Mouse (Mus musculus): ENCODE data around the gene Ncdn. TPM values are rescaled to one million over a fixed set of nuclear protein-coding genes. Genes with fewer than 3 reads are reported as not detected.

Gene Ncdn
- total and polyA plus RNA-seq, 2 experiments from 2014 or later, result 186 to 393 TPM

DNA sequence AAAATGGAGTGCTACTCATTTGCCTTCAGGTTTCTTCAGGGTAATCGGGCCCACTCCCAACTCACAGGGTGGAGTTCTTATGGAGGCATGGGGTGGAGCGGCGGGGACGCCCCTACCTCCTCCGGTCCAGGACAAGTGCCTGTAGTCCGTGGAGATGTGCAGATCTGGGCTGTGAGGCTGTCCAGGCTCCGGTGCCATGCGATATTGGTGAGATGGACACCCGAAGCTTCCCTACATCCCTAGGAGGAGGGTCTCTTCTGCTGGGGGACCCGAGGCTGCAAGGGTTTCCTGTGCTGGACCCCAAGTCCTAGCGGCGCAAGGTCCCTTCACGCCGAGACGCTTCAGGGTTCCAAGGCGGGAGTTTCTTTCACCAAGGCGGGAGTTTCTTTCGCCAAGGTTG is 21.1 kb downstream of the Ncdn start:
- DNase-seq (ENCODE audit: low spot score), result no peak
- no peak for TF ChIP-seq CTCF (IDR thresholded peaks at IDR 0.05)
- Histone ChIP-seq H3K9ac (replicated peaks; ENCODE audit: low read length, poor library complexity, severe bottlenecking) (no peak overlapping the region), H3K27me3 (ENCODE audit: insufficient read depth, low read length) (peaks cover 64% of the 10 kb centered on the region), H3K4me2 (ENCODE audit: low read depth, low read length, poor library complexity, severe bottlenecking) (peak overlapping the region; percentile 33; the same call in 1 of the 2 replicates), H3K9me3 (ENCODE audit: low read length) (no peaks in the 10 kb centered on the region), H3K36me3 (ENCODE audit: insufficient read depth, low read length) (no peaks in the 10 kb centered on the region), H3K27ac (ENCODE audit: low read depth, low read length) (no peak overlapping the region), H3K4me1 (ENCODE audit: insufficient read depth, low read length) (0 out of 2 replicates have a peak, but pooled peaks cover 3% of the 10 kb centered on the region), H3K4me3 (ENCODE audit: low read depth, low read length) (0 out of 2 replicates have a peak overlapping the region, but pooled peaks have one; percentile 3)
- WGBS, result 2% methylated on average over 18 of the region's 18 CpGs
- ATAC-seq (ENCODE audit: low FRiP score), result no peak

DNA sequence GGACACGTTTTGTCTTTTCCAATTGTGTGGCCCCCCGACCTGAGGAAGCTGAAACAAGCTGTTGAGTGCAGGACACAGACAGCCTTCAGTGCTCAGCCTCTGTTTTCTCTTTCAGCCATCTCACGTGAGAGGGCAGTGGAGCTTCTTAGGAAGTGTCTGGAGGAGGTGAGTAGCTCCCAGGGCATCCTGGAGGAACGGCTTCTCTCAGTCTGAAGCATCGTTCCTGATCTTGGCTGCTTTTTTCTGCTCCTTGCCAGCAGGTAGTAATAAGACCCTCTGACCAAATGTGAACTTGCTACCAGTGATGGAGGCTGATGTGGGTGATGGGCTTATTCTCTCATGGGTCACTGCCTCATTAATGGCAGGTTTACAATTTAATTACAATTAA is 45.8 kb downstream of the Ncdn start:
- DNase-seq (ENCODE audit: low spot score) (no peak), ATAC-seq (ENCODE audit: low FRiP score) (no peak)
- 32% methylated on average over 5 of the region's 5 CpGs for WGBS
- H3K9ac ChIP-seq (replicated peaks; ENCODE audit: low read length, poor library complexity, severe bottlenecking), result no peak overlapping the region
- peaks cover 55% of the 10 kb centered on the region for H3K36me3 ChIP-seq (ENCODE audit: insufficient read depth, low read length)
- no peaks in the 10 kb centered on the region for H3K9me3 ChIP-seq (ENCODE audit: low read length)
- no peak overlapping the region for H3K27ac ChIP-seq (ENCODE audit: low read depth, low read length)
- no peak overlapping the region for H3K4me2 ChIP-seq (ENCODE audit: low read depth, low read length, poor library complexity, severe bottlenecking)
- no peak overlapping the region for H3K4me3 ChIP-seq (ENCODE audit: low read depth, low read length)
- H3K4me1 ChIP-seq (ENCODE audit: insufficient read depth, low read length), result no peaks in the 10 kb centered on the region
- no peak for TF ChIP-seq CTCF (IDR thresholded peaks at IDR 0.05)
- H3K27me3 ChIP-seq (ENCODE audit: insufficient read depth, low read length), result no peaks in the 10 kb centered on the region

DNA sequence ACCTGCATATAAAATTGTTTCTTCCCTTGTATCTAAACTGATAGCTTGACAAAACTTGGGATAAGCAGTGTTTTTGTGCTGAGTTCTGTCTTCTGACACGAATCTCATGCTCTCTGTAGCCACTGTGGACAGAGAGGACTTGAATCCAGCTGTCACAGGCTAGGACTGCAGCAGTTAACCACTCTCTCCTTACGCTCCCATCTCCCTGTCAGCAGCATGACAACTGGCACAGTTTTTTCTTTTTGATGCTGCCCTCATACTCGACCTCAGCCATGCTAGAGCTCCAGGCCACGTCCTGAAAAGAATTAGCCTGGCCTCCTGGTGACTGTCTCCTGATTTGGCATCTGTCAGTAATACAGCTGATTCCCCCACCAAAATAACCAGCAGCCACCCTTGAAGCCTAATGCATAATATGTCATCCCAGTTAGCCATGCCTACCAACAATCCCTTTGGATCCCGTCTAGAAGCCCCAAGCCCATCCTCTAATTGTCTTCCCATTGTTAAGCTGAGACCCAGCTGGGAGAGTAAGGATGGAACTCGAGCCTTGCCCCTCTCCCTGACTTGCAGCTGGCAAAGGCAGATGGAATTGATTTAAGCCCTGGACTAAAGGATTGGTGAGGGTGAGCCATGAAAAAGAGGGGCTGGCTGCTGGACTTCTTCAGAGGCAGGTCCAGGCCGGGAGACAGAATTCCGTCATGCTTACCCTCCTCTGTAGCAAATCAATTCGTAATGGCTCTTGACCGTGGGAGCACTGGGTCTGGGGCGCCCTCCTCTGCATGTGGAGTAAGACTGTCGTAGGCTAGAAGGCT is 46.4 kb downstream of the Ncdn start:
- H3K9me3 ChIP-seq (ENCODE audit: low read length), result no peaks in the 10 kb centered on the region
- no peak overlapping the region for H3K4me2 ChIP-seq (ENCODE audit: low read depth, low read length, poor library complexity, severe bottlenecking)
- H3K36me3 ChIP-seq (ENCODE audit: insufficient read depth, low read length), result peaks cover 51% of the 10 kb centered on the region
- TF ChIP-seq CTCF (IDR thresholded peaks at IDR 0.05), result 0 out of 2 replicates have a peak, but pooled peaks have one; percentile 12
- DNase-seq (ENCODE audit: low spot score) (peak; percentile 57), ATAC-seq (ENCODE audit: low FRiP score) (no peak)
- no peaks in the 10 kb centered on the region for H3K4me1 ChIP-seq (ENCODE audit: insufficient read depth, low read length)
- H3K27ac ChIP-seq (ENCODE audit: low read depth, low read length), result no peak overlapping the region
- no peak overlapping the region for H3K9ac ChIP-seq (replicated peaks; ENCODE audit: low read length, poor library complexity, severe bottlenecking)
- no peaks in the 10 kb centered on the region for H3K27me3 ChIP-seq (ENCODE audit: insufficient read depth, low read length)
- no peak overlapping the region for H3K4me3 ChIP-seq (ENCODE audit: low read depth, low read length)
- 28% methylated on average over 12 of the region's 12 CpGs for WGBS

DNA sequence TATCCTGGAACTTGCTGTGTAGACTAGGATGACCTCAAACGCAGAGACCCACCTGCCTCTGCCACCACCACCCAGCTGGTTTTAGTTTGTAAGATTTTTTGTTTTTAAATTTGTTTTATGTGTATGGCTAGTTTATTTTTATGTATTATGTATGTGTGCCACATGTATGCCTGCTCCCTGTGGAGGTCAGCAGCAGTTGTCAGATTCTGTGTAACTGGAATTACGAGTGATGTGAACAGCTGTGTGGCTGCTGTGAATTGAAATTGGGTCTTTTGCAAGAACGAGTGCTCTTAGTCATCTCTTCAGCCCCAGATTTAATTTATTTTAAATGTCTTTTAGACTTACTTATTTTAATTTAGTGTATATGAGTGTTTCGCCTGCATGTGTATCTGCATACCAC is 56.3 kb downstream of the Ncdn start:
- Histone ChIP-seq H3K9ac (replicated peaks; ENCODE audit: low read length, poor library complexity, severe bottlenecking) (no peak overlapping the region), H3K4me2 (ENCODE audit: low read depth, low read length, poor library complexity, severe bottlenecking) (no peak overlapping the region), H3K4me1 (ENCODE audit: insufficient read depth, low read length) (no peaks in the 10 kb centered on the region), H3K9me3 (ENCODE audit: low read length) (no peaks in the 10 kb centered on the region), H3K4me3 (ENCODE audit: low read depth, low read length) (no peak overlapping the region), H3K27ac (ENCODE audit: low read depth, low read length) (no peak overlapping the region), H3K27me3 (ENCODE audit: insufficient read depth, low read length) (no peaks in the 10 kb centered on the region), H3K36me3 (ENCODE audit: insufficient read depth, low read length) (peaks cover 12% of the 10 kb centered on the region)
- ATAC-seq (ENCODE audit: low FRiP score) (no peak), DNase-seq (ENCODE audit: low spot score) (no peak)
- no peak for TF ChIP-seq CTCF (IDR thresholded peaks at IDR 0.05)
- WGBS, result 97% methylated on average over 4 of the region's 4 CpGs

Other genes starting within 250 kb of the Ncdn start
- 10.0 and 12.6 TPM in 2 replicates for gene Ago4, start 220.0 kb downstream of the Ncdn start, total RNA-seq (2014; rRNA removed)
- gene Ago4, start 220.0 kb downstream of the Ncdn start, polyA plus RNA-seq (2015; fragmentation: Nextera tagmentation; extraction: Ambion mirVana), result 3.3 and 3.6 TPM in 2 replicates
- gene Clspn, start 196.5 kb downstream of the Ncdn start, total RNA-seq (2014; rRNA removed), result 1.2 and 1.4 TPM in 2 replicates
- gene Clspn, start 196.5 kb downstream of the Ncdn start, polyA plus RNA-seq (2015; fragmentation: Nextera tagmentation; extraction: Ambion mirVana), result 1.2 and 1.5 TPM in 2 replicates
- 59.0 and 59.4 TPM in 2 replicates for gene 5730409E04Rik, start 143.6 kb downstream of the Ncdn start, total RNA-seq (2014; rRNA removed)
- 24.2 and 29.2 TPM in 2 replicates for gene 5730409E04Rik, start 143.6 kb downstream of the Ncdn start, polyA plus RNA-seq (2015; fragmentation: Nextera tagmentation; extraction: Ambion mirVana)
- 196 and 209 TPM in 2 replicates for gene Psmb2, start 75.8 kb downstream of the Ncdn start, total RNA-seq (2014; rRNA removed)
- 433 and 436 TPM in 2 replicates for gene Psmb2, start 75.8 kb downstream of the Ncdn start, polyA plus RNA-seq (2015; fragmentation: Nextera tagmentation; extraction: Ambion mirVana)
- 0.14 TPM in 1 of 2 replicates, not detected in the other for gene Tfap2e, start 17.2 kb downstream of the Ncdn start, total RNA-seq (2014; rRNA removed)
- 0.15 and 0.31 TPM in 2 replicates for gene Tfap2e, start 17.2 kb downstream of the Ncdn start, polyA plus RNA-seq (2015; fragmentation: Nextera tagmentation; extraction: Ambion mirVana)
- 35.5 and 38.0 TPM in 2 replicates for gene AU040320, start 106 bp upstream of the Ncdn start, total RNA-seq (2014; rRNA removed)
- gene AU040320, start 106 bp upstream of the Ncdn start, polyA plus RNA-seq (2015; fragmentation: Nextera tagmentation; extraction: Ambion mirVana), result 37.2 and 40.1 TPM in 2 replicates
- gene Zmym4, start 214.7 kb upstream of the Ncdn start, total RNA-seq (2014; rRNA removed), result 56.0 and 68.5 TPM in 2 replicates
- gene Zmym4, start 214.7 kb upstream of the Ncdn start, polyA plus RNA-seq (2015; fragmentation: Nextera tagmentation; extraction: Ambion mirVana), result 17.3 and 22.3 TPM in 2 replicates

Data from midbrain, postnatal 0 days (tissue).